Mouse (Mus musculus): Measurements from ENCODE around the gene Arsa.

DNA sequence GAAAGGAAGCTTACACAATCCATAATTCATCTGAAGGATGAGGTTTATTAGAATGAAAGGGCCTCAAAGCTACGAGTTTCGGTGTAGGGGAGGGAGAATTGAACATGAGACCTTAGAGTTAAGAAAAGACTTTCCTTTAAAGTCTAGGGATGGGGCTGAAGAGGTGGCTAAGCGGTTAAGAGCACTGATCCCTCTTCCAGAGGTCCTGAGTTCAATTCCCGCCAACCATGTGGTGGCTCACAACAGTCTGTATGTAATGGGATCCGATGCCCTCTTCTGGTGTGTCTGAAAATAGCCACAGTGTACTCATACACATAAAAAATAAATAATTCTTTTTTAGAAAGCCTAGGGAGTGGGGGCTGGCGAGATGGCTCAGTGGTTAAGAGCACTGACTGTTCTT, 46.9 kb downstream of the Arsa start:
- TF ChIP-seq CTCF (IDR thresholded peaks at IDR 0.05 in 2 of 3, conservative IDR thresholded peaks at IDR 0.05 in 1 of 3; ENCODE audit: control insufficient read depth in 1 of 3, insufficient read depth in 1 of 3, low read depth in 2 of 3, low read length in 3 of 3, poor library complexity in 1 of 3, severe bottlenecking in 1 of 3) (peak in 2 of 3 experiments; percentile 17 to 27; a peak in 2 of 6 replicates), UBTF (IDR thresholded peaks at IDR 0.05; ENCODE audit: borderline replicate concordance, insufficient read depth, low read depth, low read length) (no peak), KAT2A (conservative IDR thresholded peaks at IDR 0.05; ENCODE audit: low read depth, low read length) (no peak)

Data from MEL (cell line).